Mouse (Mus musculus) liver (tissue): Measurements from ENCODE around the gene Fth1.

ENCODE experiments used
- DNase-seq: peaks from one replicate; pipeline ENCODE4 v3.0.0-alpha.2; 2020; ENCODE audit warnings: mixed read lengths

Fth1 gene

GRCm38 (mm10) chr19:10022414-10023303 lies 42.3 kb downstream of the Fth1 start:
- peak; percentile 60 for DNase-seq

GRCm38 (mm10) chr19:10023304-10023758 lies 42.9 kb downstream of the Fth1 start:
- DNase-seq = no peak

GRCm38 (mm10) chr19:10025169-10025875 lies 44.9 kb downstream of the Fth1 start:
- DNase-seq = peak; percentile 72

- no peak for DNase-seq
Measured at GRCm38 (mm10) chr19:10029746-10030145, 49.3 kb downstream of the Fth1 start.

GRCm38 (mm10) chr19:10033211-10033973 lies 53.0 kb downstream of the Fth1 start:
- peak; percentile 68 for DNase-seq

- DNase-seq = no peak
Measured at GRCm38 (mm10) chr19:10034356-10034755, 54.0 kb downstream of the Fth1 start.
